Mouse (Mus musculus): ENCODE results near the gene Pttg1.

Pttg1 gene

DNA sequence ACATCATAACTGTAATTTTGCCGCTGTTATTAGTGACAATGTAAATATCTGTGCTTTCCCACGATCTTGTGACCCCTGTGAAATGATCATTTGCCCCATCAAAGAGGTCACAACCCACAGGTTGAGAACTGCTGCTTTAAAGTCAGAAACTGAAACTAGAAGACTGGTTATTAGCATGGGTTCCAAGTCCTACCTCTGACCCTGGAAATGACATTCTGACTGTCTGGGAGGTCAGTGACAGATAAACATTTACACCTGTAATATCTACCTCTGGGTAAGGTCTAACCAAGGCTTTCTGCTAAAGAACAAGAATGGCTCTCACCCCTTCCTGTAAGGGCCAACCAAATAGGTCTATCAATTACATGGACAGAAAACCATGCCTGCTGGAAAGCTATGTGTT lies 17.2 kb downstream of the Pttg1 start:
- DNase-seq (ENCODE audit: low spot score in 2 of 2) = no peak

DNA sequence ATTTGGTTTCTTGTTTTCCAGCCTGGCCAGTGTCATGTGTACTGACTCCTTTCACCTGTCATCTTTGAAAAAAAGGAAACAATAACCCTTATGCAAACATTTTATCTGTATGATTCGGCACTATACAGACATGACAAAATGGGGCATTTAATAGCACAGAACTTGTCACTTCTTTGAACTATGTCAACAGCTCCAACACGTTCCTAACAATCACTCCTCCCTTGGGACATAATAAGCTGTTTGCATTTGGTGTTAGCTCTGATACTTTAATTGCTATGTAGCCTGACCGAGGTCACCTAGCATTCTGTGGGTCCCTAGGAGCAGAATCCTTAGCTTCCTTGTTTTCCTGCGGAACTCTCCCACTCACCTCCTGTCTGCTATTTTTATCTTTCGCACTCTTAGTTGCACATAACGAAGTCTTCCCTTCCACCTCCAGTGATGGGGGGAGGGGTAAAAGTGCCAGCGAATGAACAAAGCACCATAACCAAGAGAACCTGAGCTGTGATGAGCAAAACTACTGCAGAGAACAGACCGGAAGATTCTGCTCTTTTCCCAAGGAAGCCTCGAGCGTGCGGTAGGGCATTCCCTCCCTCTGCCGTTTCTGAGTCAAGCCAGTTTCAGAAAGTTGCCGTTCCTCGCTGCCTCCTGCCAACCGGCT lies 21.8 kb downstream of the Pttg1 start:
- DNase-seq (ENCODE audit: low spot score in 2 of 2) = no peak

DNA sequence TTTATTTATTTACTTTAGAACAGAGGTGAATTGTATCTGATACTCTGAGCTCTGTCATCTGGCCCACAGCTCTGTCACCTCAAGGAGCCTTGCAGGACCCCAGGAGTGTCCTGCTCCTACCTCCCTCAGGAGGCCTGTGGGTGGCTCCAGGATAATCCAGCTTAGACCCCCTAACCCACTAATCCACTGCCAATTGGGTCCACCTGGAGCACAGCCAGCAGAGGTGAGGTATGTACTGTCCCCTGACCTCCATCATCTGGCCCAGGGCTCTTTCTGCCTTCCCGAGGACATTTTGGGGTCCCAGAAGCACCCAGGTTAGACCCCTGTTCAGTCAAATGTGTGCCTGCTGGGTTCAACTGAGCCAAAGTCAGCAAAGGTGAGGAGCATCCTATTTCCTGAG lies 25.9 kb downstream of the Pttg1 start:
- DNase-seq (ENCODE audit: low spot score in 2 of 2) = no peak

DNA sequence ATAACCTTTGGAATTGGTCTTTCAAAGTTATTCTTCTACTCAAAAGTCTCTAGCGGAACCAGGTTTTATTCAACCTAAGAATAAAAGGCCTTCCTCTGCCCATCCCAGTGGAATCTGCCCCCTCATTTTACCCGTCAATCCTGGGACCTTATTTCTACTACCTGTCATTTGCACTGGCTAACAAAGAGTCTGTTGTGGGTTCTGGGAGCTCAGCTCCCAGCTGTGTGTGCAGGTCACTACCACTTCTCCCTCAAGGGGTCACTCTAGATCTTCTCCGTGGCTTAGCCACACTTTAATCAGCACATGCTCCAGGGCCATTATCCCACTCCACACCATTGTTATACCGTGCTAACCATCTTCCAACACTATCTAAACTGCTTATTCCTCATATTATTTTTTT lies 26.8 kb downstream of the Pttg1 start:
- no peak for DNase-seq (ENCODE audit: low spot score in 2 of 2)

DNA sequence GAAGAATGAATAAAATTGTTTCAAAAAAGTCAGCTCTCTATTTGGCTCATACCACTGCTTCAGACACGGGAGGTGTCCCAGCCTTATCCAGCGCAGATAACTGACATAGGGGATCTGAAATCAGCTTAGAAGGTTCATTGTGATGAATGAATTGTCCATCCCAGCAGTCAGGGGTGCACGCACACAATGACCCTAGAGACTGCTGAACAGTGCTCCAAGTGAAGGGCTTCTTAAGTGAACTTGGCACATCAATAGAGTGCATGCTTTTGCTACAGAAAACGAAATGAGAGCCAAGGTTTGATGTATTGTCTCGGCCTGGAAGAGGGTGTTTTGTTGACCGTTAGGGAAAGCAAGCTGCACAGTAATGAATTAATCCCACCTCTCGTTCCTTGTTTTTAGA lies 29.4 kb downstream of the Pttg1 start:
- DNase-seq (ENCODE audit: low spot score in 2 of 2) = no peak

DNA sequence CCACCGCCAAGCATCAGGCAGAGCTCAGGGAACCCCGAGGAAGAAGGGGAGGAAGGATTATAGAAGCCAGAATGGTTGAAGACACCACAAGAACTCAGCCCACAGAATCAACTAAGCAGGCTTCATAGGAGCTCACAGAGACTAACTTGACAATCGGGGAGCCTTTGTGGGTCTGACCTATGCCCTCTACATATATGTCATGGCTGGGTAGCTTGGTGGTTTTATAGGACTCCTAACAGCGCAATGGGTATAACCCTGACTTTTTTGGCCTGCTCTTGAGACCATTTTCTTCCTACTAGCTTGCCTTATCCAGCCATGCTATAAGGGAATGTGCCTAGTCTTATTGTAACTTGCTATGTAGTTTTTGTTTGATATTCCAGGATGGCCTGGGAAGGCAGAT lies 29.8 kb downstream of the Pttg1 start:
- no peak for DNase-seq (ENCODE audit: low spot score in 2 of 2)

DNA sequence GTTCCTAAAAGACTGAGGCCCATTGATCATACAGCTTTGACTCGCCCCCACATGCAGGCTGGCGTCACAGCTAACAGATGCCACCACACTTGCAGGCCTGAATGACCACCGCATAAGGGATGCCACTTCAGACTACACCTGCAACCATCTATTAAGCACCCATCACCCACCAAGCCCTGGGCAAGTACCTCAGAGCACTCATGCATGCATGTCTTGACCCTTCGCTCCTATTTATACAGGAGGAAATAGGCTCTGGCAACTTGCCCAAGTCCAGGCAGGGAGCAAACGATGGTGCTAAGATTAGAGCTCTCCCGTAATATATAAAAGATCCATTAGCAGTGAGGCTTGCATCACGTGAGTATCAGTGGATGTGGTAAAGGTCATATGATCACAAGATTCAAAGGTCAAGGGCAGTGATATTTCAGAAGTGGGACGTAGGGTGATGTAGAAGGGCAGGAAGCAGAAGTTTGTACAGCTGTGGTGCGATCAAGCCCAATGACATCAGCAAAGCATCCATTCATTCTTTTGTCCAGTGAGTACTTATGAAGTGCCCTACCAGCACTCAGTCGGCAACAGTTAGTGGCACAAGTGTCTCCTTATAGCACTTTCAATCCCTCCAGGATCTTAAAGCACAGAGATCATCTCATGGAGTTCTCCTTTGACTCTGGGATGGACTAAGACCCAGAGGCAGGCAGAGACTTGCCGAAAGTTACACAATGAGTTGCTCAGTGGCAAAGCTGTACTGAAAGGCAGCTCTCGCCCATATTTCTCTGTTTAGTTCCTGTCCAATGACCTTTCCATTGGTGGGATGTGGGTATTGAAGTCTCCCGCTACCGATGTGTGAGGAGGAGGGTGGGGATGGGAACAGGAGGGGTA lies 30.7 kb downstream of the Pttg1 start:
- DNase-seq (ENCODE audit: low spot score in 2 of 2) = no peak

DNA sequence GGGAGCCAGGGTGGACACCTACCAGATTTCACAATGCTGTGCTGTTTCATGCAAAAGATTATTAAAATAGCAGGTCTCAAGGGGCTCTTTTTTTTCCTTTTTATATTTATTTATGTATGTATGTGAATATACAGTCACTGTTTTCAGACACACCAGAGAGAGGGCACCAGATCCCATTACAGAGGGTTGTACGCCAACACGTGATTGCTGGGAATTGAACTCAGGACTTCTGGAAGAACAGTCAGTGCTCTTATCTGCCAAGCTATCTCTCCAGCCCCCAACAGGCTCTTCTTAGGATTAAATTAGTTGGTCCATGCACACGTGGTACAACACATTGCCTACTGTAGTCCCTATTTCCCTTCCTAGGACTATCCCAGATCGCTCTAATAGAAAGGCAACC lies 32.7 kb downstream of the Pttg1 start:
- no peak for DNase-seq (ENCODE audit: low spot score in 2 of 2)

DNA sequence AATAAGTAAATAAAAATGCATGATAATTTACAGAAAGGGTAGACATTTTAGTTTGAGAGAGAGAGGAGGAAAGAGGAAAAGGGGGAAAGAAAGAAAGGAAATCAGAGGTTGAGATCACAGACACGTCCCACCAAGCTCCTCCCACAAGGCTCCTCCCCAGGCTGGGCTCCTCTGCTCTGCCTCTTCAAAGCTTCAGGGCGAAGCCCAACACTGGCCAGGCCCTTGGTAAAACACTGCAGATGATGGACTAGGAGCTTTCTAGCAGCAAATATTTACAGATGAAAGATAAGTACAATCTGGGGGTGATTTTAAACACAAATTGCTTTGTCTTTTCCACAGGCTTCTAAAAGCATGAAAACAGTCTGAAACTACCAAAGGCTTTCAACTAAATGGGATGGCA lies 33.3 kb downstream of the Pttg1 start:
- DNase-seq (ENCODE audit: low spot score in 2 of 2) = no peak

DNA sequence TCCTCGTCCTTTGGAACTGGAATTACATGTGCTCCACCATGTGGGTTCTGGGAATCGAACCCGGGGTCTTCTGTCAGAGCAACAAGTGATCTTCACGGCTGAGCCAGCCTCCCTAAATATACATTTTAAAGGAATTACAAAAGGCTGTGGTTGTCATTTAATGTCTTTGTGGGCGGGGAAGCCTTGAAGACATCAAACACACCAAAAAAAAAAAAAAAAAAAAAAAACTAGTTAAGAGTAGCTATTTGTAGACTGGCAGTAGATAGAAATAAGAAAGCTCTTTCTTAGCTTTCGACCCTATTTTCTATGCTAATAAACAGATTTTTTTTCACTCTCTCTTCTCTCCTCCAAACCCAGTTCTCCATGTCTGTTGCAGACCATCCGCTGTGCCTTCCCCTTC lies 36.9 kb downstream of the Pttg1 start:
- no peak for DNase-seq (ENCODE audit: low spot score in 2 of 2)

DNA sequence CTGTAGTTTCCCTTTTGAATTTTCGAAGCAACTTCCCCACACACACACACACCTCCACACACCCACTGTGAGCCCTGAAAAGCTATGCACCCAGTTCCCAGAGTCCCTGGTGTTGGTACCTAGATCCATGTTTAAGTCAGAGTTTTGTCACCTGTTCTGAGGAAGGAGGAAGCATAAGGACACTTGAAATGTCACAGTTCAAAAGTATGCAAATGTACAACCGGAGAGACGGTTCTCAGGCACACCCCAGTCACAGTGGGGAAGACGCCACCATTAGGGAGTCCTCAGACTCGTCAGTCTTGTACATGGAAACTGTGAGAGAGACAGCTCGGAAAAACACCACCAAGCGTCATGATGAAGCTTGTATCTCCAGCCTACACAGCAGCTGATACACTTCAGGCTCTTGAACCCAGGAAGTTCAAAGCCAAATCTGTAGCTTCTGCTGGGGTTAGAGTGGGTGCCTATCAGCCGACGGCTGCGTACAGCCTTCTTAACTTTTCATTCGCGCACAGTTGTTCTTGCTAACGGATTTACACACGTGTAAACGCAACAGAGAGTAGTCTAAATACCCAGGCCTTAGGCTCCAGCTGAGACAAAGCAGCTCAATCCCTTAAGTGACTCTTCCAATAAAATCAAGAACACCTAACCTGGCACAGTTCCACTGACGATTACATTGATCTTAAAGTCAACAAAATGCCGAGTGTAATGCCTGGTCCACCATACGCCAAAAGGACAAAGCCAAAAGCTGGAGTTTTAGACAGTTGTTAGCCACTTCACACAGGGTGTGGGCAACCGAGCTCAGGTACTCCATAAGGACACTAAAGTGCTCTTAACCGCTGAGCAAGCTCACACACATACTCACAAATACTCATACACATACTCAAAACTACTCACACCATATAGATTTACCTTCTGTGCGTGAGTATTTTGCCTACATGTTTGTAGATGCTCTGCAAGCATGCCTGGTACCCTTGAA lies 37.6 kb downstream of the Pttg1 start:
- DNase-seq (ENCODE audit: low spot score in 2 of 2) = no peak

DNA sequence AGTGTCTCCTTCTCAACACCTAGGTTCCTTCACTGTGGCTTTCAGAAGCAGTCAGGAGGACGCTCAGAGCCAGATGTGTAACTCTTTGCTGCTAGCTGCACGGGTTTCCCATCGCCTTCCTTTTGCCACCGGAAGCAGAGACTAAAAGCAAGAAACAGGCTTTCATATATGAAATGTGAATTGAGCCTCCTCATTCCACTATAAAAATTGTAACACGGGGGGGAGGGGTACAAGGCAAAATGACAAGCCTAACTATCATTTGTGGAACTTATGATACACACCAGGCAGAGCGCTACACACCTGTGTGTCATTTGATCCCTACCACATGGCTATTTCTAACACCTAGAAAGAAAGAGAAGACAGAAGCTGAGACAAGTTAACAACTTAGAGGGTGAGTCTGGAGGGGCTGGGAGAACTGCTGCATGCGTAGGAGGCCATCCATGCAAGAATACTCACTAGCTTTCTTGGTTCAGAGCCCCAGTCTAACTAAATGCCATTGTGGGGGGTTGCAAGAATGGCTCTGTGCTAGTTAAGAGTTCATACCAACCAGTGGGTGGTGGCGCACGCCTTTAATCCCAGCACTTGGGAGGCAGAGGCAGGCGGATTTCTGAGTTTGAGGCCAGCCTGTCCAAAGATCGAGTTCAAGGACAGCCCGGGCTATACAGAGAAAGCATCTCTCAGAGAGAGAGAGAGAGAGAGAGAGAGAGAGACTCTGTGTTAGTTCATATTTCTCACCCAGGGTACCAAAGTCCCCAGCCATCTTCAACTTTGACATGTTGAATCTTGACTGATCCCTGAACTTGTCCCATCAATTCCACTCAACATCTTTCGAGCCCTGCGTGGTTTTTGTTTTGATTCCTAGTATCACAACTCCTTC lies 38.8 kb downstream of the Pttg1 start:
- DNase-seq (ENCODE audit: low spot score in 2 of 2) = no peak

DNA sequence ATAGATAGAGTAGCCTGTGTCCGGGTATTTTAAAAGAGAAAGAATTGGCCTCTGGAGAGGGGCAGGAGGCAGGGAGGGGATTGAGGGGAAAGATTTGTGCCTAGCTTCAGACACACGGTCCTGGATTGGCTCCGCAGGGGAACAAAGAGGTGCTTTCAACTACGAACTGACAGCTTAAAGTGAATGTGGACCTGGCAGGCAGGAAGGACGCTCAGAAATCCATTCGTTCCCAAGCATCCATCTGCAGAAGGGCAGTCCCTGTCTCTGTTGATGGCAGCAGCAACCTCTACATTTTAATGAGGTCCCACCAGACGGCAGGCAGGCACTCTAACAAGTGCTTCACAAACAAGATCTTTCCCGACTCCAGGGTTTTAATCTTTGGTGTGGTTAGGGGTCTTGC lies 40.3 kb downstream of the Pttg1 start:
- DNase-seq (ENCODE audit: low spot score in 2 of 2) = no peak

DNA sequence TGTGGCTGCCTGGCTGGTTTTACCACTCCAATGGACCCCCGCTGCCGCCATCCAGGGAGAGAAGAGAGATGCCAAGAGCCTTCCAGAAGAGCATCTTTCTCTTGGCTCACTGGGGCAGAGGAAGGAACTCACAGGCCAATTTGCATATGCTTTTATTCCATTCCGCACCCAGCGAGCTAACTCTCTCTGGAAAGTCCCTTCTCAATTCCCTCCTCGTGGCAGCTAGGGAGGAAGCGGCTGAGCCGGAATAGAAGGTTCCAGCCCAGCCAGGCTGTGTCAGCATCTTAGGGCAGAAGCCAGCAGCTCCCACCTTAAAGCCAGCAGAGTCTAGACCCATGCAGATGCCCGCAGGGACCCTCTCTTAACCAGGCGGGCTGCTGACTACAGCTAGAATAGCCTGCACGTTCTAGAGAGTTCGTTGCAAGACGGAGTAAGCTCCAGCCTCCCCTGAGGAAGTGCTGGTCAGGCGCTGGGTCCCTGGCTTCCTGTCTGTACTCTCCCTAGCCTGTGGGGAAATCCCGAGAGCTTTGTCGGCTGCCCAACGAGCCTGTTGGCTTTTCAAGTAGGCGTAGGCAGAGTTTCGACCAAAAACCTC lies 40.9 kb downstream of the Pttg1 start:
- DNase-seq (ENCODE audit: low spot score in 2 of 2) = peak; percentile 10 to 19

DNA sequence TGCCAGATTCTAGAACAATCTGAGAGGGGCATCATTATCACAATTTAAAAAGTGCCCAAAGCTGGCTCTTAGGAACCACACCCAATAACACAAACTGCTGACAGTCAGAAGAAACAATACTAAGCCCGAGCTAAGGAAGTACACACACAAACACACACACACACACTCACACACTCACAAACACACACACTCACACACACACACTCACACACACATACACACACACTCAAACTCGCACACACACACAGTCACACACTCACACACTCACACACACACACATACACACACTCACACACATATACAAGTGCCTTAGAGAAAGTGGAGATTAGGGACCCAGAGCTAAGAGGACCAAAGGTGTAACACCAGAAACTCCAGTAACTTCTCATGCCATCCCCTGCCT lies 42.5 kb downstream of the Pttg1 start:
- DNase-seq (ENCODE audit: low spot score in 2 of 2) = no peak

DNA sequence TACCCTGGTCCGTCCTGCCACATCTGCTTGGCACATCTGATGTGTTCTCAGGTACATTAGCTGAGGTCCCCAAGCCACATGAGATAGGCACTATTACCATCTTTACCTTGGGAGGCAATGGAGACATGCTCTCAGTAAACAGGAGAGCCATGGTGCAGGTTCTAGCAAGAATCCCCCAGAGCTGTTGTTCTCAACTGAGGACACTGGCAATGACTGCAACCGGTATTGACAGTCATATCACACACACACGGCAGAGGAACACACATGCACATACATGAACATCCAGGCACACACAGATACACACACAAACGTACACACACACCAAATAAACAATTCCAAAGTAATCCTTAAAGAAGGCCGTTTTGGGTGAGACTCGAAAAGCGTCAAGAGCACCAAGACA lies 45.1 kb downstream of the Pttg1 start:
- no peak for DNase-seq (ENCODE audit: low spot score in 2 of 2)

DNA sequence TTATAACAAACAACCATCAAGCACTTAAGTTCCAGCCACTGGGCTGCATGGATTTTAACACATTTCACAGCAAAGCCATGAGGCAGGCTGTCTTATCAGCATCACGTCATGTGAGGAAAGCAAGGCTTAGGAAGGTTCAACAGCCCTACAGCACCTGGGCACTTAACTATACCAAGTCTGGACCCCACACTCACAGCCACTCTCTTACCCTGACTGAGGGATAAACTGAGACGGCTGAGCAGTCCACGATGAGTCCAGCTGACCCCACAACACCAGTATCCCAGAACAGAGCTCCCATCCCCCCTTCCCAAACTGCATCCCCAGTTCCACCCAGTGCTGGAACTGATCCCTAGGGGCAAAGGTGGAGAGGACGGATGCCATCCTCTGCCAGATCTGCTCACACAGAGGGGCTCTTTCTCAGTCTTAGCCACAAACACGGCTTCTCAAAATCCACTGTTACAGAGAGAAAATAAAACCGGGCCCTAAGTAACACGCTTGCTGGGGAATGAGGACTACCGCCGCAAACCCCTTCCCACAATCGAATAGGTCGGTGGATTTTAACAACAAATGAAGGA lies 46.1 kb downstream of the Pttg1 start:
- DNase-seq (ENCODE audit: low spot score in 2 of 2) = no peak

DNA sequence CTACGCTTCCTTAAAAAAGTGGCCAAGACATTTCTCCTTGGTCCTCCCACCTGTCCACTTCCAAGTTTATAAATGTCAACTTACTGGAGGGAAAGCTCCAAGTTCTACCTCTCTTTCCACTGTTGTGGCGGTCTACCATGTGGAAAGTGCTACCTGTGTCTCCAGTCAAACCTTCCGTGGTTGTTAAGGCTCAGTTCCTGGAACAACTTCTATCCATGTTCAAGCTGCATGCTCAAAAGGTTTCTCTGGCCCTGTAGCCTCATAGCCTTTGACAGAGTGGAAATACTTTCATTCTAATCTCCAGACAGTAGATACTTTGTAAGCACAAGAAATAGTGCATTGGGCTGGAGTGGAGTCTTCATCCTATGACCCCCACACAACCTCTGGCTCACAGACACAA lies 46.6 kb downstream of the Pttg1 start:
- no peak for DNase-seq (ENCODE audit: low spot score in 2 of 2)

DNA sequence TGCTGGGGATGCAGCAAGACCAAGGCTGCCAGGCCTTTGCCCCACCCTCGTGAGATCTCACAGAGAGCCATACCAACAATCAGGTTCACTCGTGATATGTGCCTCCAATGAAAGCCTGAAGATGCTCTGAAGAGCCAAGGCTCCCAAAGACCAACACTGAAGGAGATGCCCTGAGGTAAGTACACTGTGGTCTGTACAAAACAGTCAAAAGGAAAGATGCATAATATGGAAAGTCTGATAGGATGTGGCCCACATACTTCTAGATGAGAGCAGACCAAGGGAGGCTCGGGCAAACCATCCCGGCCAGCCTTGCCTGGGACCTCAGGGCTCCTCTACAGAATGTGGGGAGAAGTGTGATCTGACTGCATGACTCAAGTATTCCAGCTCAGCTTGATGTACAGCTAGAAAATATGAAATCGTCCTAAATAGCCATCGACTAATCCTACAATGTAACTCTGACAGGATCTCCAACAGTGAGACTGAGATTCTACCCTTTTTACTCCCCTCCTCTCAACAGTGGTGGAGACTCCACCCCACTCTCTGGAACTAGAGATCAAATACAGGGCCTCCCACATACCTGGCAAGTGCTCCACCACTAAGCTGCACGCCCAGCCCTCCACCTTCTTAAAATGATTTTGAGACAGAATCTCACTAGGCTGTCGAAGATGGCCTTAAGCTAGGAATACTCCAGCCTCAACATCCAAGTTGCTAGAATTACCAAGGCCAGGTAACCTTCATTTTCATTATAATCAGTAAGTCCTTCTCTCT lies 48.8 kb downstream of the Pttg1 start:
- no peak for DNase-seq (ENCODE audit: low spot score in 2 of 2)

DNA sequence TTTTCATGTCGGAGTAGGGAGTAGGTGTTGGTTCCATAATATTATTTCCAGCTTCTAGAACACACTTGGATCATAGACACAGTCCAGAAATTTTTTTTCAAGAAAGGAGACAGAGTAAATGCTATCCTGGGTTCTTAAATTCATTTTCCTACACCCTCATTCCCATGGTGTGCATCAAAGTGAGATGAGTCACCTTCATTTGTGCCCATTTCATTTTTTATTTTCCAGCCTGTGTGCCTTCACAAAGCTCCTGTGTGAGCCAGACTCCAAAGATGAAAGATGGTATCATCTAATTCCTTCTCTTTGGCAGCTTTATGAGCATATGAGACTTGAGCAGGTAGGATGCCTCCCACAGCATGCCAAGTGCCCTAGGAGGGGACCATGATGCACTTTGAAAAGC lies 49.5 kb downstream of the Pttg1 start:
- no peak for DNase-seq (ENCODE audit: low spot score in 2 of 2)
